Mouse (Mus musculus) T-helper 2 cell (primary cell): ENCODE results near the gene Nrp2.

Experiments used
- in situ Hi-C: fragments of 300-600 bp; cut with MboI, MseI; formaldehyde crosslinking; loops from one replicate; pipeline ENCODE4 v1.15.1; 2025; ENCODE audit warnings: high pct_unique_total_duplicates

Gene Nrp2

GRCm38 (mm10) chr1:62748361-62748760, 45.3 kb downstream of the Nrp2 start:
- in situ Hi-C loops: no loop called here

GRCm38 (mm10) chr1:62749716-62750115, 46.6 kb downstream of the Nrp2 start:
- in situ Hi-C loops: no loop called here

- in situ Hi-C loops: no loop called here
Observed at GRCm38 (mm10) chr1:62750408-62751008, 47.4 kb downstream of the Nrp2 start.

- in situ Hi-C loops: no loop called here
Observed at GRCm38 (mm10) chr1:62751011-62752006, 48.2 kb downstream of the Nrp2 start.

- in situ Hi-C loops: no loop called here
Observed at GRCm38 (mm10) chr1:62752055-62752454, 49.0 kb downstream of the Nrp2 start.

GRCm38 (mm10) chr1:62752661-62753333, 49.7 kb downstream of the Nrp2 start:
- in situ Hi-C loops: no loop called here

GRCm38 (mm10) chr1:62754066-62754835, 51.2 kb downstream of the Nrp2 start:
- in situ Hi-C loops: no loop called here

GRCm38 (mm10) chr1:62760086-62760485, 57.0 kb downstream of the Nrp2 start:
- in situ Hi-C loops: no loop called here

- in situ Hi-C loops: no loop called here
Observed at GRCm38 (mm10) chr1:62760565-62760964, 57.5 kb downstream of the Nrp2 start.

GRCm38 (mm10) chr1:62763779-62764178, 60.7 kb downstream of the Nrp2 start:
- in situ Hi-C loops: no loop called here

GRCm38 (mm10) chr1:62765171-62765570, 62.1 kb downstream of the Nrp2 start:
- in situ Hi-C loops: no loop called here

GRCm38 (mm10) chr1:62766766-62767165, 63.7 kb downstream of the Nrp2 start:
- in situ Hi-C loops: no loop called here

- in situ Hi-C loops: no loop called here
Observed at GRCm38 (mm10) chr1:62767611-62768010, 64.5 kb downstream of the Nrp2 start.

GRCm38 (mm10) chr1:62770576-62770975, 67.5 kb downstream of the Nrp2 start:
- in situ Hi-C loops: no loop called here

- in situ Hi-C loops: no loop called here
Observed at GRCm38 (mm10) chr1:62772391-62772790, 69.3 kb downstream of the Nrp2 start.

- in situ Hi-C loops: no loop called here
Observed at GRCm38 (mm10) chr1:62773105-62773920, 70.2 kb downstream of the Nrp2 start.

GRCm38 (mm10) chr1:62773921-62774191, 70.8 kb downstream of the Nrp2 start:
- in situ Hi-C loops: no loop called here

- in situ Hi-C loops: no loop called here
Observed at GRCm38 (mm10) chr1:62774288-62775218, 71.5 kb downstream of the Nrp2 start.

- in situ Hi-C loops: no loop called here
Observed at GRCm38 (mm10) chr1:62777320-62778235, 74.5 kb downstream of the Nrp2 start.
